Mouse (Mus musculus) heart, embryonic 12.5 days (tissue): ENCODE data around the gene Cherp. TPM values are rescaled to one million over a fixed set of nuclear protein-coding genes. Genes with fewer than 3 reads are reported as not detected.

Experiments used
- microRNA-seq: library from miRNA; unstranded; fragments of <30 nt; microRNA quantifications from one replicate; pipeline ENCODE4, GENCODE M21; 2017
- polyA plus RNA-seq: library from polyadenylated mRNA; unstranded; fragments of >200 nt; fragmentation: Nextera tagmentation; extraction: Ambion mirVana; gene quantifications from 2 replicates; pipeline ENCODE4 v1.2.1, GENCODE M21; 2016

Gene Cherp
- polyA plus RNA-seq, 1 experiment from 2014 or later: 57.2 TPM

Small RNA genes within 50 kb of the gene (microRNA-seq; reads per million reads assigned to microRNA genes)
- 3.8 reads per million, percentile 12 among the genes with 10 or more reads in this experiment for gene Mir7068

Other genes starting within 250 kb of the Cherp start
- 112 and 113 TPM in 2 replicates for gene Ap1m1, start 235.2 kb downstream of the Cherp start, polyA plus RNA-seq
- 17.1 and 19.9 TPM in 2 replicates for gene Gm10282, start 170.0 kb downstream of the Cherp start, polyA plus RNA-seq
- gene Klf2, start 156.2 kb downstream of the Cherp start, polyA plus RNA-seq: 28.1 and 31.6 TPM in 2 replicates
- 47.4 and 50.6 TPM in 2 replicates for gene Eps15l1, start 53.8 kb downstream of the Cherp start, polyA plus RNA-seq
- 0.78 and 1.3 TPM in 2 replicates for gene Calr3, start 31.4 kb downstream of the Cherp start, polyA plus RNA-seq
- 10.7 and 11.0 TPM in 2 replicates for gene 1700030K09Rik, start 31.3 kb downstream of the Cherp start, polyA plus RNA-seq
- gene Slc35e1, start 17.4 kb upstream of the Cherp start, polyA plus RNA-seq: 22.5 and 23.6 TPM in 2 replicates
- 10.6 and 11.7 TPM in 2 replicates for gene Med26, start 73.0 kb upstream of the Cherp start, polyA plus RNA-seq
- 109 TPM in 2 replicates for gene Smim7, start 95.9 kb upstream of the Cherp start, polyA plus RNA-seq
- gene Tmem38a, start 96.8 kb upstream of the Cherp start, polyA plus RNA-seq: 53.2 and 53.8 TPM in 2 replicates
- 0.13 and 0.15 TPM in 2 replicates for gene Nwd1, start 171.5 kb upstream of the Cherp start, polyA plus RNA-seq
- gene Sin3b, start 248.1 kb upstream of the Cherp start, polyA plus RNA-seq: 147 and 151 TPM in 2 replicates